Mouse (Mus musculus): ENCODE measurements around the gene Mtss1l.

Mtss1l gene

GRCm38 (mm10) chr8:110720685-110721598 lies at the start of gene Mtss1l:
Mtss1l (plus strand) TSS chr8:110721476.
- CTCF ChIA-PET, result interaction anchor here (0.6 kb wide), 1 partner anchor 1261 kb away, joined by 9 read pairs; no protein-coding TSS in a partner anchor

DNA sequence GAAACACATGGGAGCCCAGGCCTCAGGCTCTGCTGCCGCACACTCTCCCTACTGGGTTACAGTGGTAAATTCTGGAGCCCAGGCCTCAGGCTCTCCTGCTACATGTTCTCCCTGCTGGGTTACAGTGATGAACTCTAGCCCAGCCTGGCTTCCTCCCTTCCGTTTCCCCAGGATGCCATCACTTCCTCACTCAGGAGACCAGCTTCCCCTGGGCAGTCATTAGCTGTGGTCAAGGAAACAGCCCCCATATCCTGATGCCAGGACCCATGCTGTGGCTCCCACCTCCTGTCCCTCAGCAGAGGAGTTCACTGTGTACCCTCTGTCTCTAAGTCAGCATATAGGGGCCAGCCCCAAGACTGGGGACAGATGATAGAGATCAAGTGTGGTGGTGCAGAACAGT lies 49.1 kb upstream of the Mtss1l start:
- CTCF ChIA-PET, result no interaction called here

DNA sequence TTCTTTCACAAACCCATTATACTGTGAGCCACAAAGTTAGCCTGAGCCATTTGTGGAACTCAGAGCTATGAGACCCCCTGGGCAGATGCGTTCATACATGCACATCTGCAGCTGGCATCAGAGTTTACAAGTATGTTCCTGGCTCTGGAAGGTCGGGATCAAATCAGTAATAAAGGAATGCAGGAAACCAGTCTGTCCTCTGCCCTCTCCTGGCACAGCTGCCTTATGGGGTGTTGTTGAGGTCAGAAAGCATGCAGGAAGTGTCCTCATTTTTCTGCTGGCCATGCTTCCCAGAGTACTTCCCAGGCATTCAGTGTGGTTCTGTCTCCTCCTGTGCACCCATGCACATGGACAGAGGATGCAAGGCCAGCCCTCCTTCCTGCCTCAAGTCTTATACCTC lies 48.1 kb upstream of the Mtss1l start:
- CTCF ChIA-PET, result no interaction called here

DNA sequence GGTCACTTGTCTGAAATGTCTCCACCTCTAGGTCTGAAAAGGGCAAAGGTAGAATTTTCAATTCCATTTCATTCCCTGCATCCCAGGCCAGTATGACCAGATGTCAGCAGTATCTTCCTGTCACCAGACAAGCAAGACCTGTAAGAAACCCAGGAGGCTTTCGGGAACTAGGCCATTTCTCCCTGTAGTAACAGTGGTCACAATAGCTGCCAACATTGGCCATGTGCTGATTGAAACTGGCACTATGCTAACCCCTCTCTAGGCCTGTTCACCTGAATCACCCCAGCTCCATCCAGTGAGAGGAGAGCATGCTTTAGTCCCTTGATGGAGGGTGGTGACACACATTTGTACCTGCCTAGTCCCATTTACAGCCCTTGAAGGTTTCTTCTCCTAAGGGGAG lies 46.7 kb upstream of the Mtss1l start:
- CTCF ChIA-PET, result interaction anchor here (0.6 kb wide), 1 partner anchor 664 kb away, joined by 5 read pairs; no protein-coding TSS in a partner anchor

DNA sequence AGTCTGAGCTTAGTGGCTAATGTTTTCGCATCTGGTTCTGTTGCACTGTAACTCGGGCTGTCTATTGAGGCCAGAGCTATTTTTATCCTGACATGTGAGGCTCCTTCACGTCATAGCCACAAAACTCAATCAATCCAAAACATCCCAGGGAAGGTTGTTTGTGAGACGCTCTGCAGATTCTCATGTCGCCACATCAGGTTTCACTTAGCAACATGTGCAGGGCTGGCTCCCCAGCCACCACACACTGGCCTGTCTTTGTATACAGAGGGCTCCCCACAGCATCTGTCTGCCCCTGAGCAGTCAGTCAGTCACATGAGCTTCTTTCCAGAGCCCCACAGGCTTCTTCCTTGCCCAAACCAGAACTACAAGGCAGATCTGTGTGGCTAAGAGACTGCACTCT lies 44.6 kb upstream of the Mtss1l start:
- CTCF ChIA-PET, result no interaction called here

- CTCF ChIA-PET, result no interaction called here
Measured at GRCm38 (mm10) chr8:110677174-110677660, 44.1 kb upstream of the Mtss1l start.

GRCm38 (mm10) chr8:110678989-110679388 lies 42.3 kb upstream of the Mtss1l start:
- CTCF ChIA-PET, result no interaction called here

GRCm38 (mm10) chr8:110687726-110688125 lies 33.5 kb upstream of the Mtss1l start:
- CTCF ChIA-PET, result no interaction called here

DNA sequence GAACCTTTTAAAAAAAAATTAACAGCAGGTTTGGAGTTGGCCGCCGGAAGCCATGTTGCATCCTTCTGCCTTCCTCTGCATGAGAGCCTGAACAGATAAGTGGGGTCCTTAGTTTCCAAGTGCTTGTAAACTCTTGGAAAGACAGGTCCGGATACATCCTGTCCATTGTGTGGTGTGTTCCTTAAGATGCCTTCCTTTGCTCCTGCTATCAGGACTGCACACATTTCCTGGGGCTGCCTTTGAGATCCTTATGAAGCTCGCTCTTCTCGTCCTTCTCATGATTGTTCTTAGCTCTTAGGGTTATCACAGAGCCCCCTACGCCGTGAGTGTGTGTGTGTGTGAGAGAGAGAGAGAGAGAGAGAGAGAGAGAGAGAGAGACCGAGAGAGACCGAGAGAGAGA lies 31.3 kb upstream of the Mtss1l start:
- CTCF ChIA-PET, result interaction anchor here (0.6 kb wide), 1 partner anchor 153 kb away, joined by 4 read pairs; no protein-coding TSS in a partner anchor

DNA sequence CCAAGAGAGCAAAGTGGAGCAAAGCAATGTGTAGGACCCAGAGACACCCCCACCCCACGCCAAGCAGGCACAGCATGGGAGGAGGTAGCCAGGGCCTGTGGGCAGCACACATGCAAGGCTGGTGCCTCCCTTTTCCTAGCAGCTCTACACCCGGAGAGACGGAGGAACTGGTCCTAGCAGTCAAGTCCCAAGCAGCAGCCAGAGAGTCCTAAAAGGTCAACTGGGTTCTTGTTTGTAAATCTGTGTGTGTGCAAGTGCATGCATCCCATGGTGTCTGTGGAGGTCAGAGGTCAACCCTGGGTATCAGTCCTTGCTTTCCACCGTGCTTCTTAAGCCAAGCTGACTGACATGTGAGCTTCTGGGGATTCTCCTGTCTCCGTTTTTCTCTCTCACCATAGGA lies 27.1 kb upstream of the Mtss1l start:
- CTCF ChIA-PET, result no interaction called here

DNA sequence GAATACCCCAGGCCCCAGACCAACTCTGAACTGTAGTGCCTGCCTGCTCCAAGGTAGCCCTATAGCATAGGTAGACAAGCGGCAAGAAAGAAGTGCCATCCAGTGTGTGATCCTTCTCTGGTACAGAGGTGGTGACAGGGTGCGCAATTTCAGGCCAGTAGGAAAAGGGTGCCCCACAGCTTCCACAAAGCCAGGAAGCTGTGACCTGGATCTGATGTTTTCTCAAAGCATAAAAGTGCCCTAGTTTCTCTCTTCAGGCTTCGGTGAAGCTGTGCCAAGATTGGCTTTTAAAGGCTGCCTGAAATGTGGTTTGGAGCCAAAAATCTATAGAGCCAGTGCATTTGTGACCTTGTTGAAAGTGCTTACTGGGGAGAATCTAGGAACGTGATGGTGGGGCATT lies 26.4 kb upstream of the Mtss1l start:
- CTCF ChIA-PET, result no interaction called here

- CTCF ChIA-PET, result no interaction called here
Measured at GRCm38 (mm10) chr8:110695431-110695830, 25.8 kb upstream of the Mtss1l start.

DNA sequence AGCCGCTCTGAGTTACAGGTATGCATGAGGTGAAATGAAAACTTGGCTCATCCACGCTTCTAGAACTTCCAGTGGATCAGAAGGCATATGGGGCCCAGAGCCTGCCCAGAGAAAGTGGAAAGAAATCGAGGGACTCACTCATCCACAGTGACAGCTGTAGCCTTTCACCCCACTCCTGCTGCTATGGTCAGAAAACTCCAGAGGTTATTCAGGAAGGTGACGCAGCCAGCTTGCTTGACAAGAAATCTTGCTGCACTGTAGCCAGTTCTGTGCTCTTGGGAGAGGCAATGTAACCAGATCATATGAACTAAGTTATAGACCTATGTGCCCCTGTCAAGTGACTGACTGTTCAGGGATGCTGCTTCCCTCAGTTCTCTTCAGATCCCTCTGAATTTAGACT lies 25.2 kb upstream of the Mtss1l start:
- CTCF ChIA-PET, result interaction anchor here (0.5 kb wide), 1 partner anchor 54 kb away, joined by 3 read pairs; no protein-coding TSS in a partner anchor

GRCm38 (mm10) chr8:110697571-110697970 lies 23.7 kb upstream of the Mtss1l start:
- CTCF ChIA-PET, result no interaction called here

GRCm38 (mm10) chr8:110698098-110698497 lies 23.2 kb upstream of the Mtss1l start:
- CTCF ChIA-PET, result no interaction called here

DNA sequence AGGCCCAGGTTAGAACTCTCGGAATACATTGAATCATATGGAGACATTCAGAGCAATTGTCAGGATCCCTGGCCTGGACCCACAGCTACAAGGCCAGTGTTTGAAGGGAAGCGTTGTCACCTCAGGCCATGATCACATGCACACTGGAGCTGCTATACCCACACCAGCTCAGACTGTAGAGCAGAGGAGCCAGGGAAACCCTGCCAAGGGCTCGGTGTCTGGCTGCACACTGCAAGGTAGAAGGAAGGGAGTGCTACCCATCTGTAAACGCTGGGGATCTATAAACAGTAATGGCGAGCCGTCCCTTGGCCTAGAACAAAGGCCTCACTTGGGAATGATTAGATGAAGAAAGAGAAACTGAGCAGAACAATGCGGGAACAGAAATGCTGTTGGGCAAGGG lies 21.8 kb upstream of the Mtss1l start:
- CTCF ChIA-PET, result no interaction called here

- CTCF ChIA-PET, result no interaction called here
Measured at GRCm38 (mm10) chr8:110700561-110700960, 20.7 kb upstream of the Mtss1l start.

GRCm38 (mm10) chr8:110702636-110703459 lies 18.4 kb upstream of the Mtss1l start:
- CTCF ChIA-PET, result no interaction called here

DNA sequence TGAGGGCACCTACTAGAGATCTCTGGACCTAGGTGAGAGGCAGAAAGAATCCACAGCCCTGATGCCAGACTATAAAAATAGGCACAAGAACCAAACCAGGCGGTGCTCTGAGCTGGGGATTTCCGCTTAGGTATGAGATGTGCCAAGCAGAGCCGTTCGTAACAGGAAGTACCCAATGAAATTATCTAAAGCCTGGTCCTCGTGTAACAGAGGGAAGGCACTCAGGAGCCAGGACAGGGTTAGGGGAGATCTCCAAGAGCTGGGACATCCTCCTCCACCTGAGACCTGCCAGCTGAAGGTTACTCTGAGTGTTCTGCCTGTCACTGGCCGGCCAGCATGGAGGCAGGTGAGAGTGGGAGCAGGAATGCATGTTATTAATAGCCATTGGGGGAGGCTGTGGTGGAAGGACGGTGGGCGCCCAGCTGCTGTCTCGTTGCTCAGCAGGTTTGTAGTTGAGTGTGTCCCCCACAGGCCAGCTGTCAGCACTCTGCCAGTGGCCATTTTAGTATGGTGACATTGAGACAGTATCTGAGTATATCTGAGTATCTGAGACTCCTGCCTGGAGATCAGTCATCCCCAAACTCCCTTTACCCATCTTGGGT lies 17.7 kb upstream of the Mtss1l start:
- CTCF ChIA-PET, result no interaction called here

DNA sequence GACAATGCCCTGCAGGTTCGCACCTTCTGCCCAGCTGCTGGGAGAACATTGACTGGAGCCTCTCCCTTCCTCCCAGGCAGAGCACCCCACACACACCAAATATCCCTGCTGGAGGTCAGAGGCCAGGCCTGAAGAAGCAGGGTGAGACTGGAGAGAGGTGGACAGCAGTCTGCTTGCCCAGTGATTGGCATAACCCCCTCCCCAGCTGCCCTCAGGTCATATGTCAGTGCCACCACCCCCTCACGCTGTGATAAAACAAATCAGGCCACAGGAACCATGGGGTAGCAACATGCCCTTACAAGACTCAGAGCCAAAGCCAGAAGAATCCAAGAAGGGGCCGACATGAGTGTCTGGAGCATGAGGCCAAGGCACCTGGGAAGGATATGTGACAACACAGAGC lies 17.2 kb upstream of the Mtss1l start:
- CTCF ChIA-PET, result no interaction called here

DNA sequence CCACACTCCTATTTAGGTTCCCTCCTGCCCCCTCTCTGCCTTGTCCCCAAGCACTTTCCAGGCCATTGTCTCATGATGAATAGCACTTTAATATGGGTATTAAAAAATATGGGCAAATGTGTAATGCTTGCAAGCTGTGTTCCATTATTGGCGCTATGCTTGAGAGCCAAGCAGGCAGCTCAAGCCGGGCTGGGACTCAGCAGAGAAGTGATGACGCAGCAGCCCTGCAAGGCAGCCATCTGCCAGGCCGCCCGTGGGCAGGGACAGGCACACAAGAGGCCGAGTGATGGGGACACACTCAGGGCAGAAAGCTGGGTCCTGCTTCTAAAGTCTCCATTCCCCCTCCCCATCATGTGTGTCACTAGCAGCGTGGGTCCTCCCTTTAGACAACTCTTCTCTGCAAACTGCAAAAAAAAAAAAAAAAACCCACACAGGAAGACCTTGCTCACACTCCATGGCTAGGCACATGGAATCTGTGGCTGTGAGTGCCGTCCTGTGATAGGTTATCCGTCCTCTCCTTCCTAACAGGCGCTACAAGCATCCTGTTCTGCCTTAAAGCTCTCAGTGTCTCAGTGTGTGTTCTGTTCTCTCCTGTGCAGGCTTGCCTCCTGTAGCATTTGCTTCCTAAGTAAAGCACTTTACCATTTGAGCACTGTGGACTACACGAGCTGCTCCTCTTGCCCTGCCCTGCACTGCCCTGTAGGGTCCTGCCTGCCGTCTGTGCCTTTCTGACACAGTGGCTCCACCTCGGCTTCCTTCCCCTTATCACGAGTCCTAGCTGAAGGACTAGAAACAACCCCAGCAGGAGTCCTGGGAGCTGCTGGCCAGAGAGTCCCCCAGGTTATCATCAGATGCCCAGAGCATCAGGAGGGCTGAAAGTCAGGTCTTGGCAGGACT lies 15.6 kb upstream of the Mtss1l start:
- CTCF ChIA-PET, result no interaction called here

Measured in spleen, embryonic (tissue).